Mouse (Mus musculus) E14TG2a.4 (cell line): ENCODE measurements around the gene Igsf21.

Source experiments
- H3K27me3 ChIP-seq: 2 replicates; pipeline ENCODE4 v1.6.1; 2014; ENCODE audit warnings: low read length, control low read depth; ENCODE audit not compliant: insufficient read depth
- H3K36me3 ChIP-seq: 2 replicates; pipeline ENCODE4 v1.6.1; 2014; ENCODE audit warnings: low read length, control low read depth; ENCODE audit not compliant: insufficient read depth
- H3K4me1 ChIP-seq: replicated peaks from 2 replicates; pipeline ENCODE4 v1.6.1; 2014; ENCODE audit warnings: low read depth, low read length, control low read depth
- H3K4me3 ChIP-seq: replicated peaks from 2 replicates; pipeline ENCODE4 v1.5.1; 2014; ENCODE audit warnings: mild to moderate bottlenecking, low read length
- H3K9me3 ChIP-seq: 2 replicates; pipeline ENCODE4 v1.6.1; 2014; ENCODE audit warnings: low read length, control low read depth
- CTCF ChIP-seq: conservative IDR thresholded peaks from 2 replicates; pipeline ENCODE4 v1.5.1; 2014; ENCODE audit warnings: low read length
- NANOG ChIP-seq: IDR thresholded peaks from 2 replicates; pipeline ENCODE4 v1.6.1; 2014; ENCODE audit warnings: borderline replicate concordance, low read length, mixed read lengths
- POU5F1 ChIP-seq: IDR thresholded peaks from 2 replicates; pipeline ENCODE4 v1.6.1; 2014; ENCODE audit warnings: low read length, borderline replicate concordance

The Igsf21 gene

GRCm38 (mm10) chr4:139995659-139996058 lies 250.9 kb downstream of the Igsf21 start:
- H3K27me3 ChIP-seq, result peaks cover 44% of the 10 kb centered on the region
- no peaks in the 10 kb centered on the region for H3K36me3 ChIP-seq
- peaks cover 44% of the 10 kb centered on the region for H3K4me1 ChIP-seq
- TF ChIP-seq POU5F1 (no peak), NANOG (no peak), CTCF (no peak)
- no peak overlapping the region for H3K4me3 ChIP-seq
- H3K9me3 ChIP-seq, result peaks cover 16% of the 10 kb centered on the region

GRCm38 (mm10) chr4:139993111-139993755 lies 253.4 kb downstream of the Igsf21 start:
- Histone ChIP-seq H3K27me3 (peaks cover 30% of the 10 kb centered on the region), H3K9me3 (peaks cover 8% of the 10 kb centered on the region), H3K36me3 (no peaks in the 10 kb centered on the region), H3K4me3 (peak overlapping the region; percentile 51), H3K4me1 (peaks cover 32% of the 10 kb centered on the region)
- TF ChIP-seq CTCF (no peak), NANOG (no peak), POU5F1 (no peak)

- Histone ChIP-seq H3K4me1 (peaks cover 28% of the 10 kb centered on the region), H3K27me3 (peaks cover 10% of the 10 kb centered on the region), H3K36me3 (no peaks in the 10 kb centered on the region), H3K9me3 (no peaks in the 10 kb centered on the region), H3K4me3 (no peak overlapping the region)
- TF ChIP-seq CTCF (no peak), NANOG (no peak), POU5F1 (no peak)
Observed at GRCm38 (mm10) chr4:139986913-139987312, 259.7 kb downstream of the Igsf21 start.

- no peak overlapping the region for H3K4me3 ChIP-seq
- TF ChIP-seq POU5F1 (no peak), CTCF (no peak), NANOG (no peak)
- no peaks in the 10 kb centered on the region for H3K36me3 ChIP-seq
- H3K4me1 ChIP-seq, result peaks cover 65% of the 10 kb centered on the region
- H3K27me3 ChIP-seq, result peaks cover 15% of the 10 kb centered on the region
- no peaks in the 10 kb centered on the region for H3K9me3 ChIP-seq
Observed at GRCm38 (mm10) chr4:139978716-139979115, 267.9 kb downstream of the Igsf21 start.

- peaks cover 15% of the 10 kb centered on the region for H3K27me3 ChIP-seq
Observed at GRCm38 (mm10) chr4:139977308-139977781, 269.2 kb downstream of the Igsf21 start.

More at GRCm38 (mm10) chr4:139977308-139977781, 269.2 kb downstream of the Igsf21 start:
- Histone ChIP-seq H3K36me3 (no peaks in the 10 kb centered on the region), H3K4me1 (peaks cover 60% of the 10 kb centered on the region), H3K4me3 (peak overlapping the region; percentile 39), H3K9me3 (no peaks in the 10 kb centered on the region)
- TF ChIP-seq CTCF, result no peak
- TF ChIP-seq NANOG, result no peak
- no peak for TF ChIP-seq POU5F1
